In the genomic region with DNA sequence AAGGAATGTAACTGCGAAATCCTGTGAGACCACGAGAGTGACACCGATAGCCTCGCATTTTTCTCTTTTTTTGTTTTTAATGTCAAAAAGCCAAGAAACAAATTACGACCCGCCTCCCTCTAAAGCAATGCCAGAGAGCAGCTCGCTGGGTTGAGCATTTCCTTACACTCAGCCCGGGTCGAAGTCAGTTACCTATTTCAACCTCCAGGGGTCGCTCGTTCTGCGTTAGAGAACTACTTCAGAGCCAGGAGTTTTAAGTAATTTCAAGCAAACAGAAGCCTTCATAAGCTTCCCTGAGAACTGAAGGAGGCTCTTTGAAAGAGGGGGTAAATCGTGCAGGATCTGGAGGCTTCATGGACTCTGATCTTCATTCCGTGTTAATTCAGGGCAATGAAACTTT, we compare ENCODE assay signal across 8 mouse cellular contexts. TPM values are rescaled to one million over a fixed set of nuclear protein-coding genes. Genes with fewer than 3 reads are reported as not detected.
A peak's percentile ranks its signal among the peaks of the same experiment; 100 is the strongest.
DNase-seq lines count a peak whose midpoint lies in the region; ATAC-seq lines count a peak whose summit lies in the region.

No protein-coding gene starts in this region.

- H3K36me3 ChIP-seq in embryonic facial prominence, embryonic 14.5 days (ENCODE audit: control insufficient read depth, insufficient read depth, low read length), result no peaks in the 10 kb centered on the region
- no peaks in the 10 kb centered on the region for H3K36me3 ChIP-seq in limb, embryonic 13.5 days
- H3K36me3 ChIP-seq in midbrain, embryonic 16.5 days (ENCODE audit: control insufficient read depth, insufficient read depth, low read length), result no peaks in the 10 kb centered on the region

- no peak overlapping the region for H3K27ac ChIP-seq in embryonic facial prominence, embryonic 14.5 days (replicated peaks; ENCODE audit: low read depth, low read length)
- H3K27ac ChIP-seq in limb, embryonic 13.5 days, result peak overlapping the region; percentile 33
- H3K27ac ChIP-seq in midbrain, embryonic 16.5 days (ENCODE audit: low read length), result no peak overlapping the region

- H3K27me3 ChIP-seq in embryonic facial prominence, embryonic 14.5 days (replicated peaks; ENCODE audit: control insufficient read depth, insufficient read depth, low read length), result no peaks in the 10 kb centered on the region
- no peaks in the 10 kb centered on the region for H3K27me3 ChIP-seq in limb, embryonic 13.5 days
- H3K27me3 ChIP-seq in midbrain, embryonic 16.5 days (ENCODE audit: control insufficient read depth, insufficient read depth, low read depth, low read length), result no peaks in the 10 kb centered on the region

- peak; percentile 88 for DNase-seq in 416B (ENCODE audit: low read depth)
- DNase-seq in adrenal gland, postnatal 4 days (ENCODE audit: low spot score in 2 of 2), result peak; percentile 30 to 50
- DNase-seq in embryonic facial prominence, embryonic 14.5 days (ENCODE audit: low spot score), result peak; percentile 93
- DNase-seq in heart, adult 9 months (ENCODE audit: low spot score in 2 of 2), result peak; percentile 68 to 82
- DNase-seq in kidney, adult 9 months, result peak; percentile 93
- peak; percentile 63 to 83 for DNase-seq in spleen, postnatal 10 days (ENCODE audit: low spot score in 2 of 2)

- 0 out of 2 replicates have a peak overlapping the region, but pooled peaks have one; percentile 4 for H3K4me3 ChIP-seq in embryonic facial prominence, embryonic 14.5 days (ENCODE audit: low read depth, low read length)
- peak overlapping the region; percentile 9 for H3K4me3 ChIP-seq in limb, embryonic 13.5 days
- H3K4me3 ChIP-seq in midbrain, embryonic 16.5 days (ENCODE audit: low read depth, low read length), result no peak overlapping the region

- WGBS in embryonic facial prominence, embryonic 14.5 days, result 1% methylated on average over 14 of the region's 14 CpGs
- 4% methylated on average over 14 of the region's 14 CpGs for WGBS in limb, embryonic 13.5 days
- 2% methylated on average over 14 of the region's 14 CpGs for WGBS in midbrain, embryonic 16.5 days

- H3K4me2 ChIP-seq in embryonic facial prominence, embryonic 14.5 days (ENCODE audit: low read depth, low read length), result peak overlapping the region; percentile 44
- H3K4me2 ChIP-seq in limb, embryonic 13.5 days (replicated peaks), result peak overlapping the region; percentile 51
- H3K4me2 ChIP-seq in midbrain, embryonic 16.5 days (ENCODE audit: low read length), result peak overlapping the region; percentile 43

- no peaks in the 10 kb centered on the region for H3K9me3 ChIP-seq in embryonic facial prominence, embryonic 14.5 days (ENCODE audit: control insufficient read depth, low read length)
- H3K9me3 ChIP-seq in limb, embryonic 13.5 days, result no peaks in the 10 kb centered on the region
- H3K9me3 ChIP-seq in midbrain, embryonic 16.5 days (replicated peaks; ENCODE audit: control insufficient read depth, low read length, poor library complexity, severe bottlenecking), result no peaks in the 10 kb centered on the region

- no peaks in the 10 kb centered on the region for H3K4me1 ChIP-seq in embryonic facial prominence, embryonic 14.5 days (ENCODE audit: control insufficient read depth, insufficient read depth, low read length)
- H3K4me1 ChIP-seq in limb, embryonic 13.5 days, result peaks cover 13% of the 10 kb centered on the region; the same call in 1 of the 2 replicates
- H3K4me1 ChIP-seq in midbrain, embryonic 16.5 days (ENCODE audit: control insufficient read depth, insufficient read depth, low read length), result no peaks in the 10 kb centered on the region; the same call in 1 of the 2 replicates

- H3K9ac ChIP-seq in embryonic facial prominence, embryonic 14.5 days (ENCODE audit: low read depth, low read length), result no peak overlapping the region
- peak overlapping the region; percentile 21; the same call in 1 of the 2 replicates for H3K9ac ChIP-seq in limb, embryonic 13.5 days
- peak overlapping the region; percentile 36 for H3K9ac ChIP-seq in midbrain, embryonic 16.5 days (ENCODE audit: low read depth, low read length)

- peak; percentile 85 for ATAC-seq in embryonic facial prominence, embryonic 14.5 days (ENCODE audit: low read depth)
- peak; percentile 83 for ATAC-seq in limb, embryonic 13.5 days (ENCODE audit: low FRiP score, low read depth)
- ATAC-seq in midbrain, embryonic 16.5 days, result peak; percentile 64; the same call in 1 of the 2 replicates

RNA-seq across cellular contexts. Expression of gene Mrgprh, which starts 4.3 kb away (rescaled TPM):
- under 1 TPM; 0.25 to 0.37 TPM for total RNA-seq in adrenal gland, postnatal 4 days (2021)
- polyA plus RNA-seq in embryonic facial prominence, embryonic 14.5 days (2014; fragmentation: Nextera tagmentation; extraction: Ambion mirVana), result 0.10 and 0.14 TPM in 2 replicates
- 0.08 and 0.09 TPM in 2 replicates for polyA plus RNA-seq in limb, embryonic 13.5 days (2015; fragmentation: Nextera tagmentation; extraction: Ambion mirVana)
- polyA plus RNA-seq in midbrain, embryonic 16.5 days (2015; fragmentation: Nextera tagmentation; extraction: Ambion mirVana), result not detected in 2 replicates

RNA-seq across cellular contexts. Expression of gene Mas1, which starts 12.2 kb away (rescaled TPM):
- total RNA-seq in adrenal gland, postnatal 4 days (2021), result not detected
- 0.99 and 2.1 TPM in 2 replicates for polyA plus RNA-seq in embryonic facial prominence, embryonic 14.5 days (2014; fragmentation: Nextera tagmentation; extraction: Ambion mirVana)
- 1.7 and 2.4 TPM in 2 replicates for polyA plus RNA-seq in limb, embryonic 13.5 days (2015; fragmentation: Nextera tagmentation; extraction: Ambion mirVana)
- polyA plus RNA-seq in midbrain, embryonic 16.5 days (2015; fragmentation: Nextera tagmentation; extraction: Ambion mirVana), result not detected in 2 replicates

RNA-seq across cellular contexts. Expression of gene Pnldc1, which starts 29.9 kb away (rescaled TPM):
- total RNA-seq in adrenal gland, postnatal 4 days (2021), result 1 to 10 TPM; 3.1 to 3.6 TPM
- polyA plus RNA-seq in embryonic facial prominence, embryonic 14.5 days (2014; fragmentation: Nextera tagmentation; extraction: Ambion mirVana), result 1.9 and 2.8 TPM in 2 replicates
- polyA plus RNA-seq in limb, embryonic 13.5 days (2015; fragmentation: Nextera tagmentation; extraction: Ambion mirVana), result 1.8 and 2.4 TPM in 2 replicates
- polyA plus RNA-seq in midbrain, embryonic 16.5 days (2015; fragmentation: Nextera tagmentation; extraction: Ambion mirVana), result 0.75 and 1.7 TPM in 2 replicates

RNA-seq across cellular contexts. Expression of gene Tcp1, which starts 35.3 kb away (rescaled TPM):
- 100 to 1,000 TPM; 256 to 260 TPM for total RNA-seq in adrenal gland, postnatal 4 days (2021)
- 408 and 423 TPM in 2 replicates for polyA plus RNA-seq in embryonic facial prominence, embryonic 14.5 days (2014; fragmentation: Nextera tagmentation; extraction: Ambion mirVana)
- 450 and 465 TPM in 2 replicates for polyA plus RNA-seq in limb, embryonic 13.5 days (2015; fragmentation: Nextera tagmentation; extraction: Ambion mirVana)
- polyA plus RNA-seq in midbrain, embryonic 16.5 days (2015; fragmentation: Nextera tagmentation; extraction: Ambion mirVana), result 347 and 381 TPM in 2 replicates

RNA-seq across cellular contexts. Expression of gene Mrpl18, which starts 36.0 kb away (rescaled TPM):
- 10 to 100 TPM; 86.7 to 89.9 TPM for total RNA-seq in adrenal gland, postnatal 4 days (2021)
- 118 and 123 TPM in 2 replicates for polyA plus RNA-seq in embryonic facial prominence, embryonic 14.5 days (2014; fragmentation: Nextera tagmentation; extraction: Ambion mirVana)
- polyA plus RNA-seq in limb, embryonic 13.5 days (2015; fragmentation: Nextera tagmentation; extraction: Ambion mirVana), result 155 and 161 TPM in 2 replicates
- 117 and 122 TPM in 2 replicates for polyA plus RNA-seq in midbrain, embryonic 16.5 days (2015; fragmentation: Nextera tagmentation; extraction: Ambion mirVana)

Comparison
In these comparisons a context has a peak if more than half of its experiments do, and no peak if none do; other contexts are left out.
1. DNase-seq: peak in every context shown above with its lines; median percentile 93 in embryonic facial prominence, embryonic 14.5 days; 93 in kidney, adult 9 months; 88 in 416B; 75 in heart, adult 9 months; 73 in spleen, postnatal 10 days; 40 in adrenal gland, postnatal 4 days.